Mouse (Mus musculus) embryonic facial prominence, embryonic 10.5 days (tissue): Measurements from ENCODE around the gene Nr1h2. TPM values are rescaled to one million over a fixed set of nuclear protein-coding genes. Genes with fewer than 3 reads are reported as not detected.

Experiments used
- DNase-seq: peaks from one replicate; pipeline ENCODE4 v3.0.0-alpha.2; 2017; ENCODE audit warnings: low spot score
- H3K27ac ChIP-seq: fragments of 300-500 bp; sonication (generic); replicated peaks from 2 replicates; pipeline ENCODE4 v1.5.1; 2016; ENCODE audit warnings: mild to moderate bottlenecking
- H3K27me3 ChIP-seq: fragments of 300-500 bp; sonication (generic); replicated peaks from 2 replicates; pipeline ENCODE4 v1.6.1; 2016; ENCODE audit warnings: low read depth, mild to moderate bottlenecking; ENCODE audit not compliant: poor library complexity, severe bottlenecking
- H3K36me3 ChIP-seq: fragments of 300-500 bp; sonication (generic); replicated peaks from 2 replicates; pipeline ENCODE4 v1.6.1; 2016; ENCODE audit warnings: mild to moderate bottlenecking, moderate library complexity
- H3K4me1 ChIP-seq: fragments of 300-500 bp; sonication (generic); 2 replicates; pipeline ENCODE4 v1.6.1; 2016
- H3K4me3 ChIP-seq: fragments of 300-500 bp; sonication (generic); 2 replicates; pipeline ENCODE4 v1.5.1; 2016; ENCODE audit warnings: mild to moderate bottlenecking, moderate library complexity
- H3K9me3 ChIP-seq: fragments of 300-500 bp; sonication (generic); 2 replicates; pipeline ENCODE4 v1.6.1; 2016; ENCODE audit warnings: mild to moderate bottlenecking
- WGBS: fragments of 180-500 bp; shearing (Covaris S2); methylation state at CpG from one replicate; pipeline ENCODE4 v1.1.7; 2016; 5-methylcytosine and 5-hydroxymethylcytosine counted together
- polyA plus RNA-seq: library from polyadenylated mRNA; unstranded; fragments of >200 nt; fragmentation: Nextera tagmentation; extraction: Ambion mirVana; gene quantifications from 2 replicates; pipeline ENCODE4 v1.2.1, GENCODE M21; 2016

Nr1h2 gene
- polyA plus RNA-seq, 1 experiment from 2014 or later = 75.0 TPM

DNA sequence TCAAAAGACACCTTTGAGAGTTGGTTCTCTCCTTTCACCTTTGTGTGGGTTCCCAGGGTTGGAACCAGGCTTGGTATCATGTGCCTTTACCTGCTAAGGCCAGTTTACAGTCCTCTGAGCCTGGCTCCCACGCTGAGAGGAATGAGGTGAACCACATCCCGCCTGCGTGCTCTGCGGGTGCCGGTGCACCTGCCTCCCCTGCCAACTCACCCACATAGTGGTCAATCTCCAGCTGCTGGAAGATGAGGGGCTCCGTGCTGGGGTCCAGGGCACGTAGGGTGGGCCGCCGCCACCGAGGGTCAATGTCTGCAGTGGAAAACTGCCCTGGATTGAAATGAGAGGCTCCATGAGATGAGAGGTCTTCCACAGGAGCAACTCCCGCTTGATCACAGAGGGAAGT, 11.2 kb downstream of the Nr1h2 start:
- H3K4me3 ChIP-seq = no peak overlapping the region
- H3K9me3 ChIP-seq = peaks cover 8% of the 10 kb centered on the region; the same call in 1 of the 2 replicates
- WGBS = 94% methylated on average over 11 of the region's 11 CpGs
- no peak overlapping the region for H3K27ac ChIP-seq
- H3K27me3 ChIP-seq = no peaks in the 10 kb centered on the region
- no peak for DNase-seq
- H3K36me3 ChIP-seq = peaks cover 86% of the 10 kb centered on the region
- peaks cover 9% of the 10 kb centered on the region for H3K4me1 ChIP-seq

DNA sequence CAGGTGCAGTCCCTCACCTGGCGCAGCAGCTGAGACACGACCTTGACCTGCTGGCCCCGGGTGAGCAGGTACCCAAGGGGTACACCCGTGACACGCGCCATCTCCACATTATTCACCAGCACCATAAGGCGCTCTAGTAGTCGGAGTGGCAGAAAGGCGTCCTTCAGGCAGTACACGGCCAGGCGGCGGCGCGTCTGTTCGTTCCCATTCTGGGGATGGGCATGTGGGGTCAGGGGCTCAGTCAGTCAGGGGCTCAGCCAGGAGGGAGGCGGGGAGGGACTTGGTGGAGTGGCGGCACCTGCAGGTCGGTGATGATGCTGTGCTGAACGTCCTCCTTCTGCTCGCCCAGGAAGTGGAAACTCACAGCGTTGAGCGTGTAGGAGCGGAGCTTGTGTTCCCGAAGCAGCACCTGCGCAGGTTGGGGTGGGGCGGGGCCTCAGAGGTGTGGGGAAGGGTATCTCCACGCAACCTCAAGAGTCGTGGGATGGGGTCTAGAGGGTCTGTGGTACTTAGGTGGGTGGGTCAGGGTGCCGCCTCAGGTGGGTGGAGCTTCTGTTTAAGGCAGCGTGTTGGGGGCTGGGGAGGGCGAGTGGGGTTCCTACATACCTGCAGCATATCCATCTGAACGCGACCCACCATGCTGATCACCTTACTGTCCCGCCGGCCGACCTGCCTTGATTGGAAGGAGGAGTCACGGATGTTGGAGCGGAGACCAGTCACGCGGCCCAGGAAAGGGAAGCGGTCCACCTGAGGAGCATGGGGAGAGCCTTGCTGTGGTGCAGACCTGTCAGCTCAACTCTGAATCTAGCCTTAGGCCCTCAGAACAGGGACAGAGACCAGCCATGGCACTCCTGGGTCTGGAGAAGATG, 14.8 kb downstream of the Nr1h2 start:
- no peaks in the 10 kb centered on the region for H3K9me3 ChIP-seq
- no peak overlapping the region for H3K4me3 ChIP-seq
- H3K4me1 ChIP-seq = no peaks in the 10 kb centered on the region
- DNase-seq = no peak
- H3K27ac ChIP-seq = no peak overlapping the region
- WGBS = 94% methylated on average over 41 of the region's 41 CpGs
- H3K27me3 ChIP-seq = no peaks in the 10 kb centered on the region
- peaks cover 99% of the 10 kb centered on the region for H3K36me3 ChIP-seq

DNA sequence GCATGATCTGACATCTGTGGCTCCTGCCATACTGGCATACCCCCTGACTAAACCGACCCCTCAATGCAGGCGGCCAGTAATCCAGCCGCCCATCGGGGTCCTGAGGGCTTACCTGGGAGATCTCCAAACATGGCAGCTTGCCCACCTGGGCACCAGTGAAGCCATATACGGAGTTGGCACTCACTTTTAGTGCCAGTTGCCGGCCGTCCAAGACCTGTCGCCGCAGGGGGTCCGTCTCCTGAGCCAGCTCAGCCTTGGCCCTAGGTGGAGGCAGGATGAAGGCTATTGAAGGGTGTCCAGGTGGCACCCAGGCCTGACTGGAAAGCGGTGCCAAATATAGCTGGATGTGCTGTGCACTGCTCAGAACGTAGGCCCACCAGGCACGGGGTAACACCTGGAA, 16.3 kb downstream of the Nr1h2 start:
- WGBS = 94% methylated on average over 13 of the region's 13 CpGs
- peaks cover 100% of the 10 kb centered on the region for H3K36me3 ChIP-seq

DNA sequence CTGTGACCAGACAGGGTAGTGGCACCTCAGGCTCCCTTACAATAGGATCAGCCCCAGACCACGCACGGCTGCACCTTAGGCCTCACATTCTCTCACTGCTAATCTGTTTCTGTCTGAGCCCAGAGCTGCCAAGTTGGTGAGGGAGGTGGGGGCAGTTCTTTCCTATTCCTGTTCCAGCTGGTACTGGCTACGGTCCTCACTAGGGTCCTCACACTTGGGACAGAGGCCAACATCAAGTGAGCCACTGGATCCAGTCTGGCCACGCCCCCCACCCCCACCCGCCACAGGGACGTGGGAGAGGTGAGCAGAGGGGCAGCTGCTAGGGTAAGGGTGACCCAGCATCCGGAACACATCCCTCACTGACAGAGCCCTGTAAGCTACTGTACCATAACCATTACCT, 16.7 kb downstream of the Nr1h2 start:
- H3K4me1 ChIP-seq = no peaks in the 10 kb centered on the region; the same call in 1 of the 2 replicates
- H3K4me3 ChIP-seq = no peak overlapping the region
- no peaks in the 10 kb centered on the region for H3K9me3 ChIP-seq
- no peak overlapping the region for H3K27ac ChIP-seq
- H3K27me3 ChIP-seq = no peaks in the 10 kb centered on the region
- H3K36me3 ChIP-seq = peaks cover 100% of the 10 kb centered on the region
- 87% methylated on average over 7 of the region's 7 CpGs for WGBS
- no peak for DNase-seq

More for the DNA sequence above, 16.3 kb downstream of the Nr1h2 start:
- Histone ChIP-seq H3K4me3 (no peak overlapping the region), H3K27ac (no peak overlapping the region), H3K27me3 (no peaks in the 10 kb centered on the region), H3K9me3 (no peaks in the 10 kb centered on the region), H3K4me1 (no peaks in the 10 kb centered on the region; the same call in 1 of the 2 replicates)
- no peak for DNase-seq

DNA sequence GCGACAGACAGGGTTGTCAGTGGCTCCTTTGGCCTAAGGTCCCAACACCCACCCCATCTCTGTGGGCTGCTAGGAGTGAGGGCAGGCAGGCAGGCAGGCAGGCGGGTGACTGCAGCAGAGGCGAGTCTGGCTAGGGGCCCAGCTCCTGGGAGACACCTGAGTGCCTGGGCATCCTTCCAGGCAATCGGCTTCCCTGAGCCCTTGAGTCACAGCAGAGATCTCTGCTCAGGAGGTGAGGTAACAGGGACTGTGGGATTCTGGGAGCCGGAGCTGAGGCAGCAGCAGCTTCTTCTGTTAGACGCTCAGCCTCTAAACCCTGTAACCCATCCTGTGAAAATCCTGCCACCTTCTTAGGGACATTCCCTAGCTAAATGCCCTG, 17.2 kb downstream of the Nr1h2 start:
- Histone ChIP-seq H3K36me3 (peaks cover 97% of the 10 kb centered on the region), H3K27ac (no peak overlapping the region), H3K4me3 (no peak overlapping the region), H3K27me3 (no peaks in the 10 kb centered on the region), H3K4me1 (no peaks in the 10 kb centered on the region; the same call in 1 of the 2 replicates), H3K9me3 (no peaks in the 10 kb centered on the region)
- 90% methylated on average over 6 of the region's 6 CpGs for WGBS
- no peak for DNase-seq

DNA sequence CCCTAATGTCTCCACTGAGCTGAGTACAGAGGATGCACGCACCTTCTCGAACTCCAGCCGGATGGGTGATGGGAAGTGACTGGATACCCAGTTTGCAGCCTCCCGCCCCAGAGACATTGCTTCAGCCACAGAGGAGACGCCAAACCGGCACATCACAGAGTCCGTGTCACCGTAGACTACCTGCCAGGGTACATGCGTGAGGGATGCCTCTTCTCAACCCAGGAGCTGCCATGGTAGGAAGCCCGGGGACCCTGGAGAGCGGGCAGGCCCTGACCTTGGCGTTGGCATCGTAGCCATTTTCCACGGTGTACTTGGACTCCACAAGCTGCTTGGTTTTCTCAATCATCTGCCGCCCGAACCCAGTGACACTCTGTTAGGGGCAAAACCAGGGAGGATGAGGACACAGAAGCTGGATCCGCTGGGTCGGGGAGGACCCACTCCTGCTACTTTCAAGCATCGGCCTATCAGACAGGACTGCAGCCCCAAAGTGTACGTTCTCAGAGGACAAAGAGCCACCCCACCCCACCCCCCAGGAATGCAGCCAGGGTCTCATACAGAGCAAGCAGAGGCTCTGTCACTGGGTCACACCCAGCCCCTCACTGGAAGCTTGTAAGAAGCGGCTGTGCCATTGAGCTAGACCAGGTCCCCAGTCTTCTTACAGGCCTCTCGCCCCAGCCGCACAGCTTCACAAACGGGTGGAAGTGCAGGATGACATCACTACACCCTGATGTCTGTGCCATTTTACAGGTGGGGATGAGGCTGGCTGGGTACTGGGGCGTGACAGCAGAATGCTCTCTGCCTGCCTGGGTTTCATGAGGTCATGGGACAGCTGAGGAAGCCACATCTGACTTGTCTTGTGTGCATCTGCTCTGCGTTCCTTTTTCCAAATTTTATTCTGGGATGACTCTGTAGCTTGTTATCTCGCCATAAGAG, 17.8 kb downstream of the Nr1h2 start:
- H3K27me3 ChIP-seq = no peaks in the 10 kb centered on the region
- H3K4me3 ChIP-seq = no peak overlapping the region
- peaks cover 90% of the 10 kb centered on the region for H3K36me3 ChIP-seq
- H3K9me3 ChIP-seq = no peaks in the 10 kb centered on the region
- no peak for DNase-seq
- WGBS = 94% methylated on average over 27 of the region's 27 CpGs
- H3K27ac ChIP-seq = no peak overlapping the region
- no peaks in the 10 kb centered on the region; the same call in 1 of the 2 replicates for H3K4me1 ChIP-seq

DNA sequence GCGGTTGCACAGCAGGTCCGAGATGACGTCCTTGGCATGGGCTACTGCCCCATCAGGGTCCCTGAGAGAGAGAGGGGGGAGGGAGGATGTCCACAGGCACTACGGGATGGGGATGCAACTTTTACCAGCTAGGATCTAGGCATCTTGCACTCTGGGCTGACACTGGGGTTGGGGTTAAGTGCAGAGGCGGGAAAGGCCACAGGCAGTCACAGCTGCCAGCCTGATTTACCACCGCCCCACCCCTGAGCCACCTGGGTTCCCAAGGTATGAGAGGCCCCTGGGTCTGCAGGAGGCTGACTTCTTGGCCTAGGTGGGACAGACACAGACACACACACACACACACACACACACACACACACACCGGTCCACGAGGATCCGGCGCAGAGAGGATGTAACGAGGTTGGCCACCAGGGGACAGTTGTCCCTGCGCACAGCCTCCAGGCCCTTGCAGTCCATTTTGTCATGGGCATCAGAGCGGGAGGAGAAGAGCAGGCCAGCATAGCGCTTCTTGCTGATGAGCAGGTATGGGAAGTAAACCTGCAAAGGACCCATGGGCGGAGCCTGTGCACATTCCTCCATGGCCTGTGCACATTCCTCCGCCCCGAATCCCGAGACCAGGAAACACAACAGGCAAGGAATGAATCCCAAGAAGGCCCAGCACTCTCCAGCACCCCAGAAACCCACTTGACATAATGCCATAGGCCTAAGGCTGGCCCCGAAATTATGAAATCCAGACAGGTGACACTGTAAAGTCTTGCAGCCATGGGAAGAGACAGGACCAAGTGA, 18.9 kb downstream of the Nr1h2 start:
- Histone ChIP-seq H3K27ac (no peak overlapping the region), H3K4me3 (no peak overlapping the region), H3K9me3 (no peaks in the 10 kb centered on the region), H3K4me1 (no peaks in the 10 kb centered on the region; the same call in 1 of the 2 replicates), H3K27me3 (peaks cover 1% of the 10 kb centered on the region; the same call in 1 of the 2 replicates), H3K36me3 (peaks cover 79% of the 10 kb centered on the region)
- DNase-seq = no peak
- WGBS = 87% methylated on average over 19 of the region's 19 CpGs

DNA sequence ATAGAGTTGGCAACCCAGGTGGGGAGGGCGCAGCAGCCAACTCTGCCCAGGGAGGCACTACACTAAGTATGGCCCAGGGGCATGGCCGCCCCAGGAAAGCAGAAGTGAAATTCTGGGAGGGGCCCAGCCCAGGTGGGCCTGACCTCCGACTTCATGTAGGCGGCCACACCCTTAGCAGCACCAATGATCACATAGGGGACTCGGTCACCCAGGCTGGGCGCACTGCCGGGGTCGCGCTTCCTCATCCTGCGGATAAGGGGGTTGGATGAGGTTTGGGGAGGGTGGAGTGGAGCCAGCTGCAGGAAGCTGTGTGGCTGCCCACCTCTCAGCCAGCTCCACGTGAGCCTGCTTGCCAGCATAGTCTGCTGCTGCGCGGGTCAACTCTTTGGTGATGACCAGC, 19.5 kb downstream of the Nr1h2 start:
- H3K27ac ChIP-seq = no peak overlapping the region
- H3K4me1 ChIP-seq = no peaks in the 10 kb centered on the region; the same call in 1 of the 2 replicates
- no peaks in the 10 kb centered on the region for H3K9me3 ChIP-seq
- H3K36me3 ChIP-seq = peaks cover 73% of the 10 kb centered on the region
- no peak for DNase-seq
- 87% methylated on average over 13 of the region's 13 CpGs for WGBS
- H3K27me3 ChIP-seq = peaks cover 7% of the 10 kb centered on the region
- H3K4me3 ChIP-seq = no peak overlapping the region

DNA sequence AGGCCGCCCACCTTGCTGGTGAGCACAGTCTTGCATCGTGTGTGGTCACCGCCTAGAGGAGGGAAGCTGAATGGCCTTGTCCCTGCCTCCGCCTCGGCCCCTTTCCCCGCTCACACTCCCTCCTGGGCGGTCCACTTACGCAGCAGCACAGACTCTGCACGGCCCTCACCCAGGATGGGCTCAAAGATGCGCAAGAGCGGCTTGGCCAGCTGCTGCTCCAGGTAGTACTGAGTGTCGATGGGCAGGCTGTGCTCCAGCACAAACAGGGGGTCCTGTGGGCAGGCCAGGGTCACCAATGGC, 20.1 kb downstream of the Nr1h2 start:
- H3K9me3 ChIP-seq = no peaks in the 10 kb centered on the region
- H3K27ac ChIP-seq = no peak overlapping the region
- H3K4me3 ChIP-seq = no peak overlapping the region
- WGBS = 73% methylated on average over 12 of the region's 12 CpGs
- peaks cover 68% of the 10 kb centered on the region for H3K36me3 ChIP-seq
- no peaks in the 10 kb centered on the region; the same call in 1 of the 2 replicates for H3K4me1 ChIP-seq
- no peak for DNase-seq
- H3K27me3 ChIP-seq = peaks cover 13% of the 10 kb centered on the region

DNA sequence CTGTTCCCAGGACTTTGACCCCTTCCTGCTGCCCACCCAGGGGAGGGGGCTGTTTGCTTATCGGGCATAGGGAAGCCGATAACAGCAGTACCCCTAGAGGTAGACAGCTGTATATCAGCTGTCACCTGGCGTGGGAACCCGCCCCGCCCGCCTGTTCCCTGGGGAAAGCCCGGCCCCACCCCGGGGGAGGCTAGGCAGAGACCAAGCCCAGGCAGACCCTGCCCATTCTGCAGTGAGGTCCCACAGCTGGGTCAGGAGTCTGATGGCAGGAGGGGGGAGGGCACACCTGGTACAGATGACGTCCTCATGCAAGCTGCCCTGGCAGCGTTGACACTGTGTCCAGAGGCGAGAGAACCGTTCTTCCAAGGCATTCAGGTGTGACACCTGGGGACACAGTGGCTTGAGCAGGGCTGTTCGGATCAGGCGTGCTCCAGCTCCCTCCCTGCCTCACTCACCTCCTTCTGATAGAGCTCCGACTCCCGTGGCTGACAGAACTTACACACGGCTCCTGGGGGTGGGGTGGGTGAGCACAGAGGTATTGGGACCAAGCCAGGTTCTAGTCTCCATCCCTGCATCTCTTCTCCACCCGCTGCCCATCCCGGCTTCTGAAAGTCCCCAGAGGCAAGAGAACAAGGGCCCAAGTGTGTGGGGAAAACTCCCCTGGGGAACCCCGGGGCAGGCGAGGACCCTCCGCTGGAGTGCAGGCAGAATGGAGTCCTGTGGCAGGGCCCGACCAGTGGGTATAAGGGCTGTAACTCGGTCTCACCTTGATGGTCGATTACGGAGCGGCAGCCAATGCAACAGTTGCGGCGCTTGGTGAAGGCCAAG, 20.6 kb downstream of the Nr1h2 start:
- Histone ChIP-seq H3K9me3 (no peaks in the 10 kb centered on the region), H3K27ac (no peak overlapping the region), H3K4me3 (no peak overlapping the region), H3K36me3 (peaks cover 62% of the 10 kb centered on the region), H3K27me3 (peaks cover 18% of the 10 kb centered on the region), H3K4me1 (peaks cover 2% of the 10 kb centered on the region)
- WGBS = 88% methylated on average over 29 of the region's 29 CpGs
- DNase-seq = no peak

DNA sequence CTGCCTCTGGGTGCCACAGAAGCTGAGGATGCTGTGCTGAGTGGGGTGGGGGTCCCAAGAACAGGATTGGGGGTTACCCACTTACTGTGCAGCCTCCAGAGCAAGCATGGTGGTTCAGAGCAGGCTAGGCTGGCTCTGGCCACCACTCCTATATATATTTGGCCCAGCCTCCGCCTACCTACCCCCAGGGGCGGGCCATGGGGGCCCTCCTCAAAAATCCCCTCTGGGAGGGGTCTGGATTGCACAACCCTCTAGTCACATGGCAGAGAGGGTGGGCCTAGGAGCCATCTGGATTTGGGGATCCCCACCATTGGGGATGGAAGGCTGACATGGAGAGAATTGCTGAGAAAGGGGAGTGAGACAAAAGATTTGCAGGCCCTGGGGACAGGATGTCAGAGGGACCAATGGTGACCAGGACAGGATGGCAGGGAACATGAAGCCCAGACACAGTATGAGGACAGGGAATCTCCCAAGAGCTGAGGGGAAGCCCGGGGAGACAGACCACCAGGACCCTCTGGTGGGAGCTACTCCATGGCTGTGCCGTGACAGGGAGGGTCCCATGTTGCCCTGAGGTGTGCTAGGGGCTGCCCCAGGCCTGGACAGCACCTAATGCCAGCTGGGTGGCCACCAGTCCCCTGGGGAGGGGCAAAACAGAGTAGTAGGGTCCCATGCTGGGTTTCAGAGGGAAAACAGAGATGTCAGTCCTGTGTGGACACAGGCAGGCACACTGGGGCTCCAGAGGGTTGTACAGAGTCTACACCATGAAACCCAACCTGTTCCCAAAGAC, 21.6 kb downstream of the Nr1h2 start, which contains the start of gene Spib:
TSS of gene Spib (minus strand) at position 126 of the 787 bp plus-strand sequence.
- Histone ChIP-seq H3K4me3 (no peak within 1 kb of the TSS), H3K9me3 (no peaks in the 10 kb centered on the region), H3K27me3 (peaks cover 28% of the 10 kb centered on the region), H3K4me1 (peaks cover 8% of the 10 kb centered on the region), H3K36me3 (peaks cover 52% of the 10 kb centered on the region), H3K27ac (no peak within 1 kb of the TSS)
- WGBS = 81% methylated on average over 4 of the region's 4 CpGs
- no peak for DNase-seq
